Mouse (Mus musculus): ENCODE data around the gene Lyrm9. TPM values are rescaled to one million over a fixed set of nuclear protein-coding genes. Genes with fewer than 3 reads are reported as not detected.
A peak's percentile ranks its signal among the peaks of the same experiment; 100 is the strongest.

The Lyrm9 gene
- polyA plus RNA-seq, 1 experiment from 2014 or later, result 20.7 TPM

DNA sequence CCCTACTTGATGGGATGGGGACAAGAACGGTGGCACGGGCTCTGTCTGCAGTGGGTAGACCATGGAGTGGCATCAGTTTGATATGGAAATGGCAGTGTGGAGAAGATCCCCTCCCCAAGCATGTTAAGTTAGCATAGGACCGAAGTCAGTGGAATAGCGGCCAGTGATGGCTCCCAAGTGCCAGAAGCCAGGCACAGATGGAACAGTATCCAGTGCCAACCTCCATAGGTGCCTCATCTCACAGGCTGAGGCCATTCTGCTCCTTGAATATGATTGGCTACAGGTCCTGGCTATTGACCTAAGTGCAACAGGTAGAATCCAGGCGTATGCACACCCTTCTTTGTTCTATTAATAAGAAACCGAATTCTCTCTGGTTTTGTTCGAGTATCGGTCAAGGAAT is 15.6 kb downstream of the Lyrm9 start:
- ATAC-seq, result no peak
- H3K9me3 ChIP-seq (ENCODE audit: control insufficient read depth, low read length), result no peaks in the 10 kb centered on the region

DNA sequence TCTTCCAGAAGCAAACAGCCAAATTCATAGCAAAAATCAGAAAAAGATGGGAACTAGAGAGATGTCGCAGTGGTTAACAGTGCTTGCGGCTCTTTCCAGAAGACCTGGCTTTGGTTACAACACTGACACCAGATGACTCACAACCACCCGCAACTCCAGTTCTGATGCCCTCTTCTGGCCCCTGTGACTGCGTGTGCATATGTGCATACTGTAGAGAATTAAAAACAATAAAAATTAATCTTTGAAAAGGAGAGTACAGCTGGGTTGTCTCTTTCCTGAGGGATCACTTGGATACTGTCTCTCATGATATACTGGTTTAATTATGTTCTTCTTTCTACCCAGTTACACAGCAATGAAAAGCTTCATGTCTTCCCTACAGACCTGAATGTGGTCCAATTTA is 20.2 kb downstream of the Lyrm9 start:
- 78% methylated on average over 4 of the region's 4 CpGs for WGBS

More for the DNA sequence above, 15.6 kb downstream of the Lyrm9 start:
- Histone ChIP-seq H3K27ac (ENCODE audit: low read length) (no peak overlapping the region), H3K4me3 (ENCODE audit: low read length) (no peak overlapping the region), H3K4me2 (ENCODE audit: low read depth, low read length) (no peak overlapping the region), H3K4me1 (ENCODE audit: control insufficient read depth, insufficient read depth, low read length) (0 out of 2 replicates have a peak, but pooled peaks cover 2% of the 10 kb centered on the region), H3K27me3 (replicated peaks; ENCODE audit: control insufficient read depth, insufficient read depth, low read length) (no peaks in the 10 kb centered on the region), H3K36me3 (ENCODE audit: control insufficient read depth, insufficient read depth, low read length) (no peaks in the 10 kb centered on the region), H3K9ac (ENCODE audit: low read depth, low read length) (no peak overlapping the region)
- WGBS, result 92% methylated on average over 8 of the region's 8 CpGs

DNA sequence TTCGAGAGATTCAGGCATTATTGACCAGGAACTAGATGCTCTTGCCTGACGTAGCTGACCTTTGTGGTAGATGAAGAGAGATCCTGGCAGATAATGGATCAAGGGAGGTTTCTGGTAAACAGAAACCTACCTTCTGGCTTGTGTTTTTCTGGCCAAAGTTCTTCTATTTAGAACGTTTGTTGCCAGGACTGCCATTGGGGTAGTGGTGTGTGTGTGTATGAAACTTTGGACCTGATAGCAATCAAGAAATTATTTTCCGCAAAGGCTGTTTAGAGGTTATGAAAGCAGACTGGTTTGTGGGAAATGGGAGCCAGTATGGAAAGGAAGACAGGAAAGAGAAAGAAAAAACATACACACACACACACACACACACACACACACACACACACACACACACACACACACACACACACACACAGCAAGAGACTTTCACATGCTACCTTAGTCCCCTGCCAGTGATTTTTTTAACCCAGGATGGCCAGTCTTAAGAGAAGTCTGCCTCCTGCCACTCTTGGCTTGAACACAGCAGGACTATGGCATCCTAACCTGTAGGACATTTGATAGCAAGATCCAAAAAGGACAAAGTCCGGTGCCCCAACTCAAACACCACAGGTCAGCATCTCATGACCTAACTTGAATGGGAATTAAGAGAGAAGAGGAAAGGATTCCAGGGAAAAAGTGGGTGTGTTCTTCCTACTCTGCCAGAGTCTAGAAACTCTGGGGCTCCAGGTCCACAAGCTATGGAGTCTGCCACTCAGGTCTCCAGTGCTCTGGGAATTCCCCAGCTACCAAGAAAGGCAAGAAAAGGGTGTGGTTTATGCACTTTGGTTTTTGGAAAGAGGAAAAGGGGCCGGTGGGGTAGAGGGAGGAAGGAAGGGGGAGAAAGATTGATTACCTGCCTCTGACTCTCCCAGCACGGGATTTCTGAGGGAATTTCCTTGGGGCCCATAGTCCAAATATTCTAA is 21.8 kb downstream of the Lyrm9 start:
- ATAC-seq, result peak; percentile 64
- no peak overlapping the region for H3K4me2 ChIP-seq (ENCODE audit: low read depth, low read length)
- H3K27me3 ChIP-seq (replicated peaks; ENCODE audit: control insufficient read depth, insufficient read depth, low read length), result no peaks in the 10 kb centered on the region
- no peak overlapping the region for H3K4me3 ChIP-seq (ENCODE audit: low read length)
- WGBS, result 41% methylated on average over 7 of the region's 7 CpGs
- H3K36me3 ChIP-seq (ENCODE audit: control insufficient read depth, insufficient read depth, low read length), result no peaks in the 10 kb centered on the region
- H3K27ac ChIP-seq (ENCODE audit: low read length), result peak overlapping the region; percentile 43
- H3K4me1 ChIP-seq (ENCODE audit: control insufficient read depth, insufficient read depth, low read length), result peaks cover 13% of the 10 kb centered on the region; the same call in 1 of the 2 replicates
- H3K9ac ChIP-seq (ENCODE audit: low read depth, low read length), result no peak overlapping the region
- H3K9me3 ChIP-seq (ENCODE audit: control insufficient read depth, low read length), result no peaks in the 10 kb centered on the region

More for the DNA sequence above, 20.2 kb downstream of the Lyrm9 start:
- H3K4me3 ChIP-seq (ENCODE audit: low read length), result no peak overlapping the region
- H3K4me1 ChIP-seq (ENCODE audit: control insufficient read depth, insufficient read depth, low read length), result peaks cover 10% of the 10 kb centered on the region; the same call in 1 of the 2 replicates
- no peaks in the 10 kb centered on the region for H3K36me3 ChIP-seq (ENCODE audit: control insufficient read depth, insufficient read depth, low read length)
- H3K27me3 ChIP-seq (replicated peaks; ENCODE audit: control insufficient read depth, insufficient read depth, low read length), result no peaks in the 10 kb centered on the region
- H3K9me3 ChIP-seq (ENCODE audit: control insufficient read depth, low read length), result no peaks in the 10 kb centered on the region
- no peak overlapping the region for H3K9ac ChIP-seq (ENCODE audit: low read depth, low read length)
- no peak for ATAC-seq
- H3K4me2 ChIP-seq (ENCODE audit: low read depth, low read length), result no peak overlapping the region
- no peak overlapping the region for H3K27ac ChIP-seq (ENCODE audit: low read length)

DNA sequence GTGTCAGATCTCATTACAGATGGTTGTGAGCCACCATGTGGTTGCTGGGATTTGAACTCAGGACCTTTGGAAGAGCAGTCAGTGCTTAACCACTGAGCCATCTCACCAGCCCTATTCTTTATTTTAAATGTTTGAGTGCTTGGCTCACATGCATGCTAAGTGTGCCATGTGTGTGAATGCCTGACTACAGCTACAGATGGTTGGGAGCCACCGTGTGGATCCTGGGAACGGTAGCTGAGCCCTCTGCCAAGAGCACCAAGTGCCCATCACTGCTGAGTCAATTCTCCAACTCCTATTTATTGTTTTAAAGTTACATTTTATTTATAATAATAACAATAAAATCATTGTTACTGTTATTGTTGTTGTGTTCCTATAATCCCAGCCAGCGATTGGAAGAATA is 23.5 kb downstream of the Lyrm9 start:
- H3K9me3 ChIP-seq (ENCODE audit: control insufficient read depth, low read length), result no peaks in the 10 kb centered on the region
- H3K27ac ChIP-seq (ENCODE audit: low read length), result no peak overlapping the region
- no peaks in the 10 kb centered on the region for H3K27me3 ChIP-seq (replicated peaks; ENCODE audit: control insufficient read depth, insufficient read depth, low read length)
- no peak for ATAC-seq
- no peak overlapping the region for H3K4me3 ChIP-seq (ENCODE audit: low read length)
- no peaks in the 10 kb centered on the region for H3K36me3 ChIP-seq (ENCODE audit: control insufficient read depth, insufficient read depth, low read length)
- peaks cover 13% of the 10 kb centered on the region; the same call in 1 of the 2 replicates for H3K4me1 ChIP-seq (ENCODE audit: control insufficient read depth, insufficient read depth, low read length)
- H3K9ac ChIP-seq (ENCODE audit: low read depth, low read length), result no peak overlapping the region
- H3K4me2 ChIP-seq (ENCODE audit: low read depth, low read length), result no peak overlapping the region
- WGBS, result 85% methylated on average over 3 of the region's 3 CpGs

DNA sequence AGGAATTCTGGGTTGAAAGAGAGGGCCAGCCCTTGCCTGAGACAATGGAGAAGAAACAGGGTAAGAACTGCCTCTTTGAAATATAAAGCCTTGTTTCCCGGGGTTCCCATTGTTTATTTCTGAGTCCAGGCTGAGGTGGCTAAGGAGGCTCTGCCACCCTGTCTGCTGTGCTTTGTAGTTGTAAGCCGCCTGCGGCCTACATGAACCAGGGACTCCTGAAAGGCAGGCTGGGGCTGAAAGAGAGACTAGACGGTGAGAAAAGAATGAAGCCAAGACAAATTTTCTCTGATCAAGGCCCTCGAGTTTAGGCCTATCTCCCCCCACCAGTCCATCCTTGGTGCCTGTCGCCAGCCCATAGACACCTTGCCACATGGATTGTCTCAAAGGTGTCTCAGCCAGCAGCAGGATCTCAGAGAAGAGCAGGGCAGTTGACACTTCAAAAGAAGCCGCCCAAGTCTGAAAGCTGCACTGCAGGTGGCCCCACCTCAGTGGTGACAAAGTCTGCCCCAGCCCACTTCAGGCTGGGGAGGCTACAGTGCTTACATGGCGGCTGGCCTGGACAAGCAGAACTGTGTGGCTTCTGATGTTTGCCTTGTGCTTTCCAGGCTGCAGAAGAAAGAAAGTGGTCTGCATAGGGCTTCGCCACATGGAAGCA is 25.0 kb downstream of the Lyrm9 start:
- Histone ChIP-seq H3K4me2 (ENCODE audit: low read depth, low read length) (no peak overlapping the region), H3K36me3 (ENCODE audit: control insufficient read depth, insufficient read depth, low read length) (no peaks in the 10 kb centered on the region), H3K4me1 (ENCODE audit: control insufficient read depth, insufficient read depth, low read length) (peaks cover 13% of the 10 kb centered on the region; the same call in 1 of the 2 replicates), H3K4me3 (ENCODE audit: low read length) (no peak overlapping the region), H3K27me3 (replicated peaks; ENCODE audit: control insufficient read depth, insufficient read depth, low read length) (no peaks in the 10 kb centered on the region), H3K27ac (ENCODE audit: low read length) (no peak overlapping the region), H3K9me3 (ENCODE audit: control insufficient read depth, low read length) (no peaks in the 10 kb centered on the region), H3K9ac (ENCODE audit: low read depth, low read length) (no peak overlapping the region)
- 42% methylated on average over 9 of the region's 9 CpGs for WGBS
- ATAC-seq, result peak; percentile 73

DNA sequence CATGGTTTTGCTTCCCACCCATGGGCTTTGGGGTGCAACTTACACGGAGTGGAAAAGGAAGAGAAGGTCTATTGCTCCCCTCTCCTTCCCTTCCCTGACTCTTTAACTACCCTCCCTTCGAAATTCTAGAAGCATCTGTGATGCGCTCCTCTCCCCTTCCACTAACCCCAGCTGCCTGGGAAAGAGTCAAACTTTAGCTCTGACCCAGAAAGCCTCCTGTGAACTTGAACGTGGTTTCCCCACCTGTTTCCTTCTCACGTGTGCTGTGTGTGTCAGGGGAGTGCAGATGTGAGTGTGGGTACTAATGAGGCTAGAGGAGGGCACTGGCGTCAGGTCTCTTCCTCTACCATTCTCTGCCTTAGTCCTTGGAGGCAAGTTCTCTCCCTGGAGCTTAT is 25.5 kb downstream of the Lyrm9 start:
- H3K27ac ChIP-seq (ENCODE audit: low read length), result no peak overlapping the region
- H3K4me1 ChIP-seq (ENCODE audit: control insufficient read depth, insufficient read depth, low read length), result peaks cover 13% of the 10 kb centered on the region; the same call in 1 of the 2 replicates
- H3K4me3 ChIP-seq (ENCODE audit: low read length), result no peak overlapping the region
- H3K27me3 ChIP-seq (replicated peaks; ENCODE audit: control insufficient read depth, insufficient read depth, low read length), result no peaks in the 10 kb centered on the region
- WGBS, result 63% methylated on average over 6 of the region's 6 CpGs
- H3K36me3 ChIP-seq (ENCODE audit: control insufficient read depth, insufficient read depth, low read length), result no peaks in the 10 kb centered on the region
- H3K9ac ChIP-seq (ENCODE audit: low read depth, low read length), result no peak overlapping the region
- H3K9me3 ChIP-seq (ENCODE audit: control insufficient read depth, low read length), result no peaks in the 10 kb centered on the region
- ATAC-seq, result no peak
- H3K4me2 ChIP-seq (ENCODE audit: low read depth, low read length), result no peak overlapping the region

DNA sequence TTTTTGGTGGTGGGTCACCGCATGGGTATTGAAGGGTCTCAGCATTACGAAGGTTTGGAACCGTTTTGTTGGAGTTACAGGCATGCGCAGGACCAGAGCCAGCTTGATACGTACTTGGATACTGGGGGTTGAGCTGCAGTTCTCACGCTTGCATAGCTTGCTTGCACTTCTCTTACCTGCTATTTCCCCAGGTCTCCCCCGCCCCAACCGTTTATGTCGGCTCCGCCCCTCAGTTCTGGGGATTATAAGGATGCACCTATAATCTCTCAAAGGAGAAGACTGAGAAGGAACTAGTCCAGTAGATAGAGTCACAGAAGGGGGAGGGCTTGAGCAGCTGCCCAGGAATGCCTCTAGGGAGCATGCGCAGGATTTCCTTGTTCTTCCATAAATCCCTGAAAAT is 26.1 kb downstream of the Lyrm9 start:
- Histone ChIP-seq H3K4me2 (ENCODE audit: low read depth, low read length) (no peak overlapping the region), H3K4me3 (ENCODE audit: low read length) (no peak overlapping the region), H3K9me3 (ENCODE audit: control insufficient read depth, low read length) (no peaks in the 10 kb centered on the region), H3K27ac (ENCODE audit: low read length) (no peak overlapping the region), H3K9ac (ENCODE audit: low read depth, low read length) (no peak overlapping the region), H3K36me3 (ENCODE audit: control insufficient read depth, insufficient read depth, low read length) (no peaks in the 10 kb centered on the region), H3K4me1 (ENCODE audit: control insufficient read depth, insufficient read depth, low read length) (peaks cover 13% of the 10 kb centered on the region; the same call in 1 of the 2 replicates), H3K27me3 (replicated peaks; ENCODE audit: control insufficient read depth, insufficient read depth, low read length) (no peaks in the 10 kb centered on the region)
- ATAC-seq, result no peak
- 82% methylated on average over 11 of the region's 11 CpGs for WGBS

DNA sequence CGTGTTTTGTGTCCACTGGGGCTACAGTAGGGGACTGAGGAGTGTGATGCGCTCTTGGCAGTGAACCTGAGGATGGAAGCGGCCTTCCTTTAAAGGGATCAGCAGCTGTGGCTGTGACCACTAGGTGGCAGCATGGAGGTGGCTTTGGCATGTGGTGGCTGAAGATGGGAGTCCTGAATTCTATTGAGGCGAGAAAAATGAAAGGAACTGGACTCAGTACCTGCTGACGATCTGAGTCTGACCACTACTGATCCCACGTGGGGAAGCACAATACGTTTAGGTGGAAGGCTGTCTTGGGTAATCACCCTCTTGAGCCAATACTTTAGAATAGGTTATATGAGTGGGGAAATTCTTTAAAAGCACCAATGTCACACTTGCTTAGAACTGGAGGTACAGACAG is 29.9 kb downstream of the Lyrm9 start:
- Histone ChIP-seq H3K4me2 (ENCODE audit: low read depth, low read length) (no peak overlapping the region), H3K9ac (ENCODE audit: low read depth, low read length) (no peak overlapping the region), H3K27me3 (replicated peaks; ENCODE audit: control insufficient read depth, insufficient read depth, low read length) (no peaks in the 10 kb centered on the region), H3K9me3 (ENCODE audit: control insufficient read depth, low read length) (no peaks in the 10 kb centered on the region), H3K27ac (ENCODE audit: low read length) (no peak overlapping the region), H3K4me3 (ENCODE audit: low read length) (no peak overlapping the region), H3K36me3 (ENCODE audit: control insufficient read depth, insufficient read depth, low read length) (no peaks in the 10 kb centered on the region), H3K4me1 (ENCODE audit: control insufficient read depth, insufficient read depth, low read length) (0 out of 2 replicates have a peak, but pooled peaks cover 4% of the 10 kb centered on the region)
- ATAC-seq, result peak; percentile 42; the same call in 1 of the 2 replicates
- 14% methylated on average over 7 of the region's 7 CpGs for WGBS

DNA sequence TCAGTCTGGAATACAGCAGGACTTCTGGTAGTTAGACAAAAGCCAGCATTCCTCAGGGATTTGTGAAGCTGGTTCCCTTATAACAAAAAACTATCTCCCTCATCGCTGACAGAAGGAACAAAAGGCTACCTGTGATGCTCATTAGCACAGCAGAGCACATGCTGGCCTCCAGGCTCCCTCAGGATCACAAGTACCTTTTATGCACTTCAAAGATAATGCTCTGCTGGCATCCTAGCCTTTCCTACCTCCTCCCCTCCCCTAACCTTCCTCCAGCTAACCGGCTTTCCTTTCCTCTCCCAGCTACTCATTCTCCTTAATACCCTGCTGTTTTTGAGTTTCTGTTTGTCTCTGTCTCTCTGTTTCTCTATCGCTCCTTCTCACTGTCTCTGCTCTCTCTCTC is 31.2 kb downstream of the Lyrm9 start:
- no peak for ATAC-seq

More for the DNA sequence above, 31.2 kb downstream of the Lyrm9 start:
- Histone ChIP-seq H3K27me3 (replicated peaks; ENCODE audit: control insufficient read depth, insufficient read depth, low read length) (no peaks in the 10 kb centered on the region), H3K4me3 (ENCODE audit: low read length) (no peak overlapping the region), H3K27ac (ENCODE audit: low read length) (no peak overlapping the region), H3K9me3 (ENCODE audit: control insufficient read depth, low read length) (no peaks in the 10 kb centered on the region), H3K4me1 (ENCODE audit: control insufficient read depth, insufficient read depth, low read length) (no peaks in the 10 kb centered on the region), H3K9ac (ENCODE audit: low read depth, low read length) (no peak overlapping the region), H3K36me3 (ENCODE audit: control insufficient read depth, insufficient read depth, low read length) (no peaks in the 10 kb centered on the region), H3K4me2 (ENCODE audit: low read depth, low read length) (no peak overlapping the region)
- WGBS, result 23% methylated on average over 3 of the region's 3 CpGs

Data from intestine, embryonic 16.5 days (tissue).